Mouse (Mus musculus): ENCODE results near the gene Insc.

Gene Insc

GRCm38 (mm10) chr7:114827360-114827759, 83.9 kb downstream of the Insc start:
- DNase-seq (ENCODE audit: low spot score in 2 of 2), result no peak

DNA sequence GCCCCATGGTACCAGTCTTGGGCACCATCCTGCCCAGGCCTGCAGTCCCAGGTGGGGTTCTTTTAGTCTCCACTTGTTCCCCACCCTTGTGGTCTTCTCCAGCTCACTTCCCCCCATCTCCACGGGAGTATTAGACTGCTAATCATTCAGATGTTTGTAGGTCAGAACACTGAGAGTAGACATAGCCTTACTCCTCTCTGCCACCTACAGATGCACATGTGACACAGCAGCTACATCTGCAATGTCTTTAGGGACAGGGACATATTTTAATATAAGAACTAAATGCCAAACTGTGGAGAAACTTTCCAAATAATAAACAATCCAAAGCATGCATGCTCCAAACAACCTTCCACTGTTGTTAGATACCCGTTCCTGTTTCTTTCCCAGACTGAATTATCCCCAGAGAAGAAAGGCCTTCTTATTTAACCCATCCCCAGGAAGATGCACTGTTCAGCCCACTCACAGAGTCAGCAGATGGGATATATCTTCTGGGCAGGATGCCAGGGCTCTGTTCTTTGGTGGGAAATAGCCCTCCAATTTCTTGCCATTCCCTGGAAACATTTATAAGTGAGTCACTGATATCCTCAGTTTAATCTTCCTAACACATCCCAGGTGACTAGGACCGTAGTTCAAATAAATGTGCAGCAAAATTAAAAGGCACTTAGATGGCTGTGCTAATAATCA, 88.9 kb downstream of the Insc start:
- peak in 1 of 2 experiments; percentile 15 for DNase-seq (ENCODE audit: low spot score in 2 of 2)

- DNase-seq (ENCODE audit: low spot score in 2 of 2), result no peak
Measured at GRCm38 (mm10) chr7:114834504-114834903, 91.0 kb downstream of the Insc start.

- no peak for DNase-seq (ENCODE audit: low spot score in 2 of 2)
Measured at GRCm38 (mm10) chr7:114837268-114837667, 93.8 kb downstream of the Insc start.

DNA sequence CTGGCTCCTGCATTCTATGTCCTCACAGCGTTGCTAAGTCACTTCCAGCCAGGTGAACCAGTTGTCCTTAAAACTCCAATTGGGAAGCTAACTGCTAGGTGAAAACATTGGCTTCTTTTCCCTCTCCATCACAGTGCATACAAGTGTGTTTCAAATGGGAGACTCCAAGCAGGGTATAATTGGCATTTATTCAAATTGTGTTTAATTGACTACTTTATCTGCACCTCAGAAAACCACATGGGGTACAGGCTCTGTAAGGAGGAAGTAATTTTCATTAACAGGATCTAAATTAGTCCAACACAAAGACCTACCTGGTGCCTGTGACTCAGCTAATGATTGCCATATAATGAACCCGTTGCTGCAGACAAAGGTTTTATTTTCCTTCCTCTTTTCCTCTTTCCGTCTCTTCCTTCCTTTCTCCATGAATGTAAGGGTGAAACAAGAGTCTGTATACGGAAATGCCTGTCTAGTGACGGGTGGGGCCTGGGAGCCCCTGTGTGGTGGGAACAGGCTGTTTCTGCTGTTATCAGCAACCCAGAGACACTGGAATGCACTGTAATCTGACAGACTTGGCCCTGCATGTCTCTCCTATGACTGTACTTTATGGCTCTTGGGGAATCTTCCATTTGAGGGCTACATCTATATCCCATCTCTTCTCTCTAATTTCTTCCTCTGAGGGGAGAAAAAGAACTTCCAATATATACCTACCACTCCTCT, 96.7 kb downstream of the Insc start:
- no peak for DNase-seq (ENCODE audit: low spot score in 2 of 2)

DNA sequence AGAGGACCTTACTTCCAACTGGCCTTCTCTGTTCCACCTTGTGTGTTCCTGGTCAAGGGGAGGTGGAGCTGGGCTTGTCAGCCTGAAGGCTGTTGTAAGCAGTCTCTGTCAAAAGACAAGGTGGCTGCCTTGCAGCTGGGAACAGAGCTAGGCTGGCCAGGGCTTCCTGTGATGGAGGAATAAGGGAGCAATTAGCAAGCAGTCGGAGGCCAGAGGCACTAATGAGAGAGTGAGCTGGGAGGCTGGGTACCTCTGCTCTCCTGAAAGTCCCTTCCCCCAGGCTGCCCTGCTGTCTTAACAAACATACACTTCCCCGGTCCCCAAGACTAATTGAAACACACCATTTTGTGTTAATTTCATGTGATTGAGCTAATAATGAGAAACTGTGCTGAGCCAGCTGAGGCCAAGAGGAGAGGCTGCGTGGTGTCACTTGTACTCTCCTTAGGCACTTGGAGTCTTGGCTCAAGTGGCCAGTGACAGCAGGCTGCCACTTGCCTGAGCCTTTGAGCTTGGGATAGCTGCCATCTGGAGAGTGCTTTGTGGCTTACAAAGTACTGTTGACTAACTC, 99.2 kb downstream of the Insc start:
- DNase-seq (ENCODE audit: low spot score in 2 of 2), result peak in 1 of 2 experiments; percentile 64

DNA sequence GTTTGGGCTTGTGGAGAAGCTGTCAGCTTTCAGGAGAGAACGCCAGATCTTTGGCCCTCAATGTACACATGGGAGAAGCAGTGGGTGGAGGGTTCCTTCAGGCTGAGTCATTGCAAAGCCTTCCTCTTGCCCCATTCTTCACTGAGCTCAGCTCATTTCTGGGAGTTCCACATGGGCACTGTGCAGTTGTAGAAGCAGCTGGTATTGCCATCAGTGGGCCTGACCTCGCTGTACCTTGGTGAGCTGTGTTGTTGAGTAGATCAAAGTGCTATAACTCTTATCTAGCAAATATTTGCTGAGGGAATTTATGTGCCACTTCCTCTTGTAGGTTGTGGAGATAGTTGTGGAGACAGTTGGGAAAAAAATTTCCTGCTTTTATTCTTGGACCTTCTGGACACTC, 103.7 kb downstream of the Insc start:
- no peak for DNase-seq (ENCODE audit: low spot score in 2 of 2)

DNA sequence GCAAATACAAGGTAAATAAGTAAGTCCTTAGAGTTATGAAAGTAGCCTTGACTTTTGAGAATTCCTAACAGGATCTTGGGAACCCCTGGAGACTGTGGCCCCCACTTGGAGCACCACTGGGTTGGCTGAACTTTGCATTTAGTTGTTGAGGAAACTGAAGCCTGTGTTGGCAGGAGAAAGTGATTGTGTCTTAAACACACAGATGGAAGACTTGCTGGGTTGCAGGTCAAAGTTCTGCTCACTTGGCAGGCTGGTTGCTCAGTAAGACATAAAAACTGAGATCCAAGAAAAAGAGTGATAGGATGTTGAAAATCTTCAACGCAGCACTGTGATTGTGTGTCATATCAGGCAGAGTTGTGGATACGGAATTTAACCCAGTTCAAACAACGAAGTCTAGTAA, 108.9 kb downstream of the Insc start:
- DNase-seq (ENCODE audit: low spot score in 2 of 2), result no peak

GRCm38 (mm10) chr7:114854169-114854568, 110.7 kb downstream of the Insc start:
- no peak for DNase-seq (ENCODE audit: low spot score in 2 of 2)

DNA sequence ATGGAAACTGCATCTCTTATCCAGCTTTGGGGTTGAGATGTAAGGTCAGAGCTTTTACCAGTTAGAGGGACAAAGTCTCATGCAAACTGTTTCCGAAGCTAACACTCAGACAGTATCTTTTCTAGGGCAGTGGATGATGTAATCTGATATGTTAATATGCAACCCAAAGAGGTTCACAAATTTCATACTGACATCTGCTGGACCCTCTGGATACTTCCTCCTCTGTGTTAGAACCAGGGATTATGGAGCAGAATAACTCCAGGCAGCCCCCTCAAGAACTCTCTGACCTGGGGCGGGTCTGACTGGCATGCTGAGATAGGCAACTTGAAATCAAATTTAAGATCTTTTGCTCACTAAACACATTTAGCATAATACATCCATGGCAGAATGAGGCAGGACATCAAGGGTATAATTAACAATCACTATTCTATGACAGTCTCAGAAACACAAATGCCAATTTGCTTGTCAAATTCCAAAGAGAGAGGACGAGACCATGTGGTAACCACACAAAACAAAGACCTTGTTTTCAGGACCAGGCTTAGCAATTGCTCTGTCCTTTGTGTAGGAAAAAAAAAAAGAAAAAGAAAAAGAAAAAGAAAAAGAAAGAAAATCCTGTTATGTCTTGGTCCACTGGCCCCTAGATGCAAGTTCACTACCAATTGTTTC, 117.5 kb downstream of the Insc start:
- no peak for DNase-seq (ENCODE audit: low spot score in 2 of 2)

DNA sequence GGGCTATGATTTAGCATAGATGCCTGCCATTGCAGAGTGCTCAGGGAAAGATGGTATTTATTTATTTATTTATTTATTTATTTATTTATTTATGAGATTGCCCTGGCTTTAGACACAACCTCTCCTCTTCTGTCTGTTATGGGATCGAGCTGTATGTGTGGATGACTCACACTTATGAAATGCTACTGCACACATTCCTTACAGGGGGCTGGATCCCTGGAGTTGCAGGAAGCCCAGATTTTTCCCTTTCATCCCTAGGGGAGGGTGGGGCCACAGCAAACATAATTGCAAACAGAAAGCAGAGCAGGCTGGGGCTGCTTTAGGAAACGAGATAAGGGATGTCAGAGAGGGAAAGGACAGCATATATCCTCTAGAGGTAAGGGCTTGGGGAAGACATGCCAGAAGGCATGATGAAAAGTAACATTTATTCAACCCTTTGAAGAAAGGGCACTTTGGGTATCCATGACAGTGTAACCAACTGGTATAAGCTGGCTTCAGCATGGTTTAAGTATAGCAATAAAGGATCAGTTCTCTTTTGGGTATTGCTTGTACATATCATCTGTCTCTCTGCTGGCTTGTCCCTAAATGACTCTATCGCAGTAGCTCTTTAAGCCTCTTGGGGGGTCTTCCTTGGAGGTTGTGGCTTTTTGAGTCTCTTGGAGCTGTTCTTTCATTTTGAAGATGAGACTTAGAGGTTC, 130.0 kb downstream of the Insc start:
- no peak for DNase-seq (ENCODE audit: low spot score in 2 of 2)

DNA sequence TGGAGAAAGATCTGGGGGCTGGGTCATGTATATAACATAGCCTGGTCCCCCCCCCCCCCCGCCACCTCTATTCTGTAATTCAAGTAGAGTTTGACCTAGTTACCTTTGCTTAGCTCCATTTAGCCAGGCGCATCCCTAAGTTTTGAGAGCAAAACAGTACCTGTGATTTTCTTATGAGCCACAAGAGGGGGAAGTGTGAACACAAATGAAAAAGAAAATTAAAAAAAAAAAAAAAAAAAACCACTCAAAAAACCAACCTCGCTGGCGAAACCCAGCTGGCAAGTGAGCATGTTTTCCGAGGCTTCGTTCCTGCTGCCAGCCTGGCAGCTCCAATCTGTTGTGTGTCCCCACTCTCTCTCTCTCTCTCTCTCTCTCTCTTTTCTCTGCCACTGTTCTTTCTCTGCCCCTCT, 130.5 kb downstream of the Insc start:
- peak in 1 of 2 experiments; percentile 51 for DNase-seq (ENCODE audit: low spot score in 2 of 2)

DNA sequence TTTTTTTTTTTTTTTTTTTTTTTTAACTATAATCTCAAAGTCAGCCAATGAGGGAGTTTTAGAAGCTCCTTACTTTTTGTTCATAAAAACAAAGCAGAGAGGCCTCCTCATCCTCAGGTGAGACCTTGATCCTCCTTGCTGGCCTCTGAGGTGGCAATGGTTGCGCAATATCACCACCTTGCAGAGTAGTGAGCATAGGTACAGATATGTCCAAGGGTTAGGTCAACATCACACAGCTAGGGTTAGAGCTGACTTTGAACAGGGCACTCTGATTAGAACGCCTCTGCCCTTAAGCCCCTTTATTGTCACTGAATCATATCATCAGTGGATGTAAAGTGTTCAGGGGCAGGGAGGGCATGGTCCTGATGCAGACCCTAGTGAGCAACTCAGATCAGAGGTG, 131.1 kb downstream of the Insc start:
- no peak for DNase-seq (ENCODE audit: low spot score in 2 of 2)

GRCm38 (mm10) chr7:114883602-114884001, 140.1 kb downstream of the Insc start:
- DNase-seq (ENCODE audit: low spot score in 2 of 2), result no peak

DNA sequence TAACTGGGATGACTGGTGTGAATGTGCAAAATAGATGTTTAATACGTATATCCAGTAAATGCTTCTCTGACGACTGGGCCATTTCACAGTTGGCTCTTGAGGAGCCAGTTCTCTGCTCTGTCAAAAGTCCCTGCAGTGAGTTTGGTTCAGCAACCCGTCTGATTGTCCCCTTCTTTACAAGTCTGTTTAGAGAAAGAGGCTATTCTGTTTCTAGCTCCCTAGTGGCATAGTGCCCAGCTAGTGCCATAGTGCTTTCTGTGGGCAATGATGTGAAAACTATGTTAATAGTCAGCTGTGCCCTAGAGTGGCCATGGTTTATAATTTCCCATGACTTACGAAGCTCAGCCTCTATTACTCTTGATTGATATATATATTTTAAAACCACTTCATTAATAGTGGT, 143.4 kb downstream of the Insc start:
- DNase-seq (ENCODE audit: low spot score in 2 of 2), result peak in 1 of 2 experiments; percentile 41

DNA sequence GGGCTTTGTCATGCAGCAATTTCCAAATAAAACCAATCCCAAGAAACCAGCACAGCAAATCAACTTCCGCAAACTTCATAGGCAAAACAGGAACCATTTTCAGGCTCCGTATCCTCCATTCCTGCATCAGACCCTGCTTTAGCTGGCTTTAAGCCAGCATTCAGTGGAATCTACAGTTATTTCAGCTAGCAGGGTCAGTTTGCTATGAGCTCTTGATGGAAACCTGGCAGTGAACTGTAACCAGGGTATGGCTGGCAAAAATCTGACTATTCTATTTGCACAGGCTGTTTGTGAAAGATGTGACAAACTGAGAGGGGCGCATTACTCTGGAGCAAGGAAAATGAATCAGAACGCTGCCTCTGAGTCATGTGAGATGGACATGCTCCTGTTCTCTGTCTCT, 146.7 kb downstream of the Insc start:
- no peak for DNase-seq (ENCODE audit: low spot score in 2 of 2)

- DNase-seq (ENCODE audit: low spot score in 2 of 2), result peak in 1 of 2 experiments; percentile 70
Measured at GRCm38 (mm10) chr7:114892618-114893257, 149.2 kb downstream of the Insc start.

DNA sequence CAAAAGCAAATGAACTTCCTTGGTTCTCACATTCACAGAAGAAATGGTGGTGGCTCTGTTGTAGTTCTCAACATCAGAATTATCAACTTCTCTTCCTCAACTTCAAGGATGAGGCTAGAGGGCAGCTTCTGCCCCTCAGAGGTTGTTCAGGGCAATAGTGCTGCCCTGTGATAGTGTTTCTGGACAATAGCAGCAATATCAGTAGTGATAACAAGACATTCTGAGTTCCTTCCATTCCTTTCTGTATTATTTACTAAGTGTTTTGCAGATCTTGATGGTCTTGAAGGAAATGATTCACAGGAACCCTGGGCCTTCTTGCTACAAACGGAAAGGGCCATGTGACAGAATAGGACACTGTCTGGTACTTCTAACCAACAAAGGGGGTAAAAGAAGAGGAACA, 150.4 kb downstream of the Insc start:
- no peak for DNase-seq (ENCODE audit: low spot score in 2 of 2)

- no peak for DNase-seq (ENCODE audit: low spot score in 2 of 2)
Measured at GRCm38 (mm10) chr7:114896966-114897697, 153.6 kb downstream of the Insc start.

Data from cerebellum, postnatal 4 days (tissue).